Mouse (Mus musculus) midbrain, postnatal 0 days (tissue): ENCODE results near the gene Gm6904. TPM values are rescaled to one million over a fixed set of nuclear protein-coding genes. Genes with fewer than 3 reads are reported as not detected.
"Not testable (repeated sequence)": the region's sequence is repeated elsewhere in the genome, so short reads cannot be mapped to it uniquely, and the experiment has no call there.

Experiments
- ATAC-seq: fragments of 200-750 bp; cut with Nextera tagmentation; 2 replicates; pipeline ENCODE4 v1.8.0; 2017; ENCODE audit warnings: moderate number of reproducible peaks, mild to moderate bottlenecking, moderate TSS enrichment, moderate library complexity; ENCODE audit not compliant: low FRiP score
- DNase-seq: peaks from one replicate; pipeline ENCODE4 v3.0.0-alpha.2; 2015; ENCODE audit warnings: low spot score
- H3K27ac ChIP-seq: fragments of 300-500 bp; sonication (generic); 2 replicates; pipeline ENCODE4 v1.5.1; 2014; ENCODE audit warnings: low read depth, mild to moderate bottlenecking, low read length, mixed read lengths
- H3K27me3 ChIP-seq: fragments of 300-500 bp; sonication (generic); 2 replicates; pipeline ENCODE4 v1.6.1; 2014; ENCODE audit warnings: low read length, control low read depth, mixed read lengths; ENCODE audit not compliant: insufficient read depth
- H3K36me3 ChIP-seq: fragments of 300-500 bp; sonication (generic); 2 replicates; pipeline ENCODE4 v1.6.1; 2014; ENCODE audit warnings: low read length, control low read depth, mixed read lengths; ENCODE audit not compliant: insufficient read depth
- H3K4me1 ChIP-seq: fragments of 300-500 bp; sonication (generic); 2 replicates; pipeline ENCODE4 v1.6.1; 2014; ENCODE audit warnings: mild to moderate bottlenecking, control low read depth, antibody characterized with exemption, low read length, mixed read lengths; ENCODE audit not compliant: insufficient read depth
- H3K4me2 ChIP-seq: fragments of 300-500 bp; sonication (generic); 2 replicates; pipeline ENCODE4 v1.6.1; 2014; ENCODE audit warnings: low read depth, mild to moderate bottlenecking, low read length, mixed read lengths; ENCODE audit not compliant: poor library complexity, severe bottlenecking
- H3K4me3 ChIP-seq: fragments of 300-500 bp; sonication (generic); 2 replicates; pipeline ENCODE4 v1.5.1; 2014; ENCODE audit warnings: low read depth, mild to moderate bottlenecking, low read length, moderate library complexity
- H3K9ac ChIP-seq: fragments of 300-500 bp; sonication (generic); replicated peaks from 2 replicates; pipeline ENCODE4 v1.6.1; 2014; ENCODE audit warnings: mild to moderate bottlenecking, low read length, moderate library complexity, mixed read lengths; ENCODE audit not compliant: poor library complexity, severe bottlenecking
- H3K9me3 ChIP-seq: fragments of 300-500 bp; sonication (generic); 2 replicates; pipeline ENCODE4 v1.6.1; 2016; ENCODE audit warnings: low read length, control low read depth
- CTCF ChIP-seq: IDR thresholded peaks from 2 replicates; pipeline ENCODE4 v1.5.1; 2016; ENCODE audit warnings: antibody characterized with exemption, mild to moderate bottlenecking
- WGBS: fragments of 180-500 bp; shearing (Covaris S2); extraction: QIAGEN DNeasy Blood & Tissue Kit; methylation state at CpG from one replicate; pipeline ENCODE4 v1.1.7; 2014; 5-methylcytosine and 5-hydroxymethylcytosine counted together
- polyA plus RNA-seq: library from polyadenylated mRNA; unstranded; fragments of >200 nt; fragmentation: Nextera tagmentation; extraction: Ambion mirVana; gene quantifications from 2 replicates; pipeline ENCODE4 v1.2.1, GENCODE M21; 2015
- total RNA-seq: library from RNA; depleted of rRNA; stranded (reverse); fragments of >200 nt; gene quantifications from 2 replicates; pipeline ENCODE4 v1.2.3, GENCODE M21; 2014; rRNA removed

Gm6904 gene
- total RNA-seq (0.76 TPM in 1 of 2 replicates, not detected in the other), polyA plus RNA-seq (not detected in 2 replicates)

- ATAC-seq, result no peak
- no peak within 1 kb of the TSS for H3K4me2 ChIP-seq
- DNase-seq, result no peak
- no peak within 1 kb of the TSS for H3K27ac ChIP-seq
- WGBS, result 76% methylated on average over 3 of the region's 3 CpGs
- H3K9ac ChIP-seq, result no peak within 1 kb of the TSS
- no peaks in the 10 kb centered on the region for H3K9me3 ChIP-seq
- no peaks in the 10 kb centered on the region for H3K27me3 ChIP-seq
- H3K36me3 ChIP-seq, result no peaks in the 10 kb centered on the region
- TF ChIP-seq CTCF, result no peak
- H3K4me1 ChIP-seq, result no peaks in the 10 kb centered on the region
- H3K4me3 ChIP-seq, result no peak within 1 kb of the TSS
These were observed at the start of gene Gm6904 for GRCm38 (mm10) chr14:59260056-59260455. Gene Gm6904, minus strand, starts transcription at chr14:59260216.

DNA sequence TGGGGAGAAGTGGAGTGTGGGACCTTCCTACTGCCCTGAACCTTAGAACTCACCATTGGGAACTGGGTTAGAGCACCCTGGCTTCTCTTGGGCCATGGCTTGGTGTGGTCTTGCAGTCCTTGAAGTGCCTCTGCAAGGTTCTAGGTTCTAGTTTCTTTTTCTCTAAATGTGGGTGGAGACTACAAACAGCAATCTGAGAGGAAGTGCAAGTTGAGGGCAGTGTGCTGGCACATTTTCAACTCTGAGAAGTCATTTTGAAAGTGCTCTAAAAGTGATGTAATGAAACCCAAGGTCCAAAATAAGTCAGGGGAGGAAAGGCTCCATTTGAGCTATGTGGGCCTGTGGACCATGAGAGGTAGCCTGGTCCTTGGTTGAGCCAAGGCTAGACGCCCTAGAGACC lies 37.4 kb upstream of the Gm6904 start, which contains the start of gene Phf11a:
TSS of gene Phf11a (minus strand) at position 132 of the 400 bp plus-strand sequence.
- not testable (repeated sequence) for H3K36me3 ChIP-seq, H3K4me3 ChIP-seq, H3K27ac ChIP-seq, H3K4me1 ChIP-seq, H3K27me3 ChIP-seq, H3K9ac ChIP-seq, DNase-seq, ATAC-seq, H3K9me3 ChIP-seq, H3K4me2 ChIP-seq
- 61% methylated on average over 1 of the region's 1 CpGs for WGBS

GRCm38 (mm10) chr14:59291769-59292168 lies 31.8 kb upstream of the Gm6904 start:
- H3K4me1 ChIP-seq, ATAC-seq, H3K27me3 ChIP-seq, H3K27ac ChIP-seq, H3K9ac ChIP-seq, H3K4me2 ChIP-seq, H3K9me3 ChIP-seq, DNase-seq, H3K4me3 ChIP-seq, H3K36me3 ChIP-seq: not testable (repeated sequence)

- not testable (repeated sequence) for H3K9me3 ChIP-seq, DNase-seq, H3K9ac ChIP-seq, H3K36me3 ChIP-seq, H3K27me3 ChIP-seq, H3K27ac ChIP-seq, H3K4me1 ChIP-seq, ATAC-seq, H3K4me2 ChIP-seq, H3K4me3 ChIP-seq
- WGBS, result 93% methylated on average over 4 of the region's 4 CpGs
These were observed 14.9 kb upstream of the Gm6904 start for GRCm38 (mm10) chr14:59274961-59275360.

GRCm38 (mm10) chr14:59255861-59256260 lies 4.2 kb downstream of the Gm6904 start:
- DNase-seq, H3K9ac ChIP-seq, H3K4me3 ChIP-seq, H3K4me2 ChIP-seq, H3K4me1 ChIP-seq, ATAC-seq, H3K27ac ChIP-seq, H3K36me3 ChIP-seq, H3K9me3 ChIP-seq, H3K27me3 ChIP-seq: not testable (repeated sequence)
- 88% methylated on average over 1 of the region's 1 CpGs for WGBS

DNA sequence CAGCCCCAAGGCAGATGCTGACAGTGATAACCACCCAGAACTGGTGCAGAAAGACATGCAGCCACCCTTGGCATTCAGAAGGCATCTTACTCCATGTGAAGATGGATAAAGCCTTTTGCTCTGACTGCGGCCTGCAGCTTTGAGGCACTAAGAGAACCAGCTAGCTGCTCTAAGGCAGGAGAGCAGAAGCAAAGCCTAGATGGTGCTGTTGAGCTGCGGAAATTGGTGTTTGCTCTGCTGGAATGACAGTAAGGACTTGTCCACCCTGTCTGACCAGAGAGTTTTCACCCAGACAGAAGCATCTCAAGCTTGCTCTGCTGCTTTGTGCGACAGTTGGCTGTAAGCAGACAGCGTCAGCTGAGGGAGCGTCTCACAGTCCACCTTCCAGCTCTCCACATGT lies 9.7 kb downstream of the Gm6904 start:
- WGBS, result 68% methylated on average over 5 of the region's 5 CpGs
- ATAC-seq, H3K36me3 ChIP-seq, H3K27me3 ChIP-seq, H3K4me2 ChIP-seq, H3K4me1 ChIP-seq, H3K9me3 ChIP-seq, H3K9ac ChIP-seq, H3K27ac ChIP-seq, H3K4me3 ChIP-seq: not testable (repeated sequence)
- DNase-seq, result peak; percentile 71
- TF ChIP-seq CTCF, result peak; percentile 70
